Mouse (Mus musculus) bone marrow macrophage, adult 2 months (primary cell): ENCODE results near the gene Med1. TPM values are rescaled to one million over a fixed set of nuclear protein-coding genes. Genes with fewer than 3 reads are reported as not detected.

ENCODE experiments used
- H3K27ac ChIP-seq: 2 replicates; pipeline ENCODE4 v1.5.1; 2012; ENCODE audit warnings: low read depth, low read length; ENCODE audit not compliant: insufficient read depth
- H3K4me1 ChIP-seq: 2 replicates; pipeline ENCODE4 v1.6.1; 2012; ENCODE audit warnings: low read length; ENCODE audit not compliant: control insufficient read depth, insufficient read depth
- H3K4me3 ChIP-seq: 2 replicates; pipeline ENCODE4 v1.5.1; 2012; ENCODE audit warnings: mild to moderate bottlenecking, low read length, moderate library complexity; ENCODE audit not compliant: insufficient read depth
- CTCF ChIP-seq: IDR thresholded peaks from 2 replicates; pipeline ENCODE4 v1.5.1; 2012; ENCODE audit warnings: low read depth, mild to moderate bottlenecking, low read length, moderate library complexity
- POLR2A ChIP-seq: IDR thresholded peaks from 2 replicates; pipeline ENCODE4 v1.6.1; 2012; ENCODE audit warnings: mild to moderate bottlenecking, low read depth, low read length, borderline replicate concordance
- polyA plus RNA-seq: library from polyadenylated mRNA; stranded (reverse); fragments of >200 nt; gene quantifications from 2 replicates; pipeline ENCODE4 v1.2.4, GENCODE M21; 2012; ENCODE audit not compliant: missing spikeins, insufficient read depth, insufficient read length

Gene Med1
- polyA plus RNA-seq, 1 experiment: 32.7 TPM

- Histone ChIP-seq H3K27ac (no peak overlapping the region), H3K4me1 (no peaks in the 10 kb centered on the region), H3K4me3 (no peak overlapping the region)
- no peak for TF ChIP-seq POLR2A
- TF ChIP-seq CTCF: no peak
These were observed 83.4 kb downstream of the Med1 start for GRCm38 (mm10) chr11:98109706-98110105.

Other genes with a start within 250 kb of the Med1 start
- 25.5 and 30.4 TPM in 2 replicates for gene Plxdc1, start 206.8 kb downstream of the Med1 start, polyA plus RNA-seq
- 128 and 134 TPM in 2 replicates for gene Arl5c, start 197.1 kb downstream of the Med1 start, polyA plus RNA-seq
- 9.6 and 9.7 TPM in 2 replicates for gene Cacnb1, start 170.3 kb downstream of the Med1 start, polyA plus RNA-seq
- 1,270 and 1,466 TPM in 2 replicates for gene Rpl19, start 166.6 kb downstream of the Med1 start, polyA plus RNA-seq
- 4.1 and 4.3 TPM in 2 replicates for gene Stac2, start 139.8 kb downstream of the Med1 start, polyA plus RNA-seq
- 50.6 and 54.7 TPM in 2 replicates for gene Fbxl20, start 42.9 kb downstream of the Med1 start, polyA plus RNA-seq
- gene Cdk12, start 9.8 kb upstream of the Med1 start, polyA plus RNA-seq: 26.5 and 29.6 TPM in 2 replicates
- not detected in 2 replicates for gene Neurod2, start 136.4 kb upstream of the Med1 start, polyA plus RNA-seq
- not detected in 2 replicates for gene Ppp1r1b, start 155.1 kb upstream of the Med1 start, polyA plus RNA-seq
- gene Stard3, start 165.1 kb upstream of the Med1 start, polyA plus RNA-seq: 62.3 and 63.7 TPM in 2 replicates
- not detected in 2 replicates for gene Tcap, start 190.5 kb upstream of the Med1 start, polyA plus RNA-seq
- gene Pnmt, start 193.2 kb upstream of the Med1 start, polyA plus RNA-seq: not detected in 2 replicates
- 4.6 and 6.4 TPM in 2 replicates for gene Pgap3, start 207.2 kb upstream of the Med1 start, polyA plus RNA-seq
- 0.17 TPM in 1 of 2 replicates, not detected in the other for gene Erbb2, start 219.2 kb upstream of the Med1 start, polyA plus RNA-seq
- gene Mien1, start 245.7 kb upstream of the Med1 start, polyA plus RNA-seq: 84.8 and 92.4 TPM in 2 replicates